Mouse (Mus musculus): Measurements from ENCODE around the gene Kcnb1. TPM values are rescaled to one million over a fixed set of nuclear protein-coding genes. Genes with fewer than 3 reads are reported as not detected.
A peak's percentile ranks its signal among the peaks of the same experiment; 100 is the strongest.

Kcnb1 gene
- polyA plus RNA-seq, 1 experiment from 2014 or later, result 1.6 TPM

DNA sequence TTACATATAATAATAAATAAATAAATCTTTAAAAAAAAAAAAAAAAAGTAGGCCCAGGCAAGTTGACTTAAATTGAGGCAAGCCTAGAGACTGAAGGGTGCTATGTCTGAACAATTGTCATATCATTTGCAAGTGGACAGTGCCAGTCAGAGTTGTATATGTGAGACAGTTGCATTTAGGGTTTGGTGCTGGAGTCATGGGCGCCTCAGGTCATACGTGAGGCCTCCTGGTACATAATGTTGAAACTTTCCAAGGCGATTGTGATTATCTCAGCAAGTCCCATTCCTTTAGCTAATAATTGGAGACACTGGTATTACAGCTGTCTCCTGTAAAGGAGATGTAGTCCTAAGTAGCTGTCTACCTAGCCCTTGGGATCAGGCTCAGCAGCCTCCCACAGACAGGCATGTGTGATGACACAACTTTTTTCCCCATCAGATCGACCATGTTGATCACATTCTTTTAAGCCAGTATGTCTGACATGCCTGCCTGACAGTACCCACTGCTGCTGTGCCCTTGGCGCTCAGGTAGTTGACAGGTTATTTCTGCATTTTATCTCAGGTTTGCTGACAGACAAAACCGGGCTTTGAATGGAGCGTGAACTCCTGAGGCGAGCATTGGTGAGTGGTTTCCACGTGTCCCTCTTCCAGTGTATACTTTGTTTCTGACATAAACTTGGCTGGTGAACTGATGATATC is 125.2 kb downstream of the Kcnb1 start:
- peak overlapping the region; percentile 80 for H3K4me2 ChIP-seq (replicated peaks; ENCODE audit: low read depth)
- peak overlapping the region; percentile 80; the same call in 1 of the 2 replicates for H3K4me3 ChIP-seq (ENCODE audit: low read depth, low read length)
- H3K4me1 ChIP-seq (replicated peaks; ENCODE audit: control insufficient read depth, insufficient read depth), result peaks cover 6% of the 10 kb centered on the region; the same call in 1 of the 2 replicates
- no peaks in the 10 kb centered on the region for H3K9me3 ChIP-seq (ENCODE audit: control insufficient read depth, low read length)
- H3K27ac ChIP-seq (replicated peaks), result no peak overlapping the region
- ATAC-seq (ENCODE audit: low FRiP score, low TSS enrichment), result no peak
- no peaks in the 10 kb centered on the region for H3K27me3 ChIP-seq (ENCODE audit: control insufficient read depth, insufficient read depth, low read length)
- no peak for DNase-seq (ENCODE audit: low spot score)
- no peaks in the 10 kb centered on the region; the same call in none of the 2 replicates for H3K36me3 ChIP-seq (ENCODE audit: control insufficient read depth, insufficient read depth, low read length)
- TF ChIP-seq EP300 (optimal IDR thresholded peaks at IDR 0.05) (no peak), CTCF (IDR thresholded peaks at IDR 0.05; ENCODE audit: low read depth) (no peak)
- WGBS, result 11% methylated on average over 9 of the region's 9 CpGs
- H3K9ac ChIP-seq (ENCODE audit: low read length), result peak overlapping the region; percentile 38; the same call in 1 of the 2 replicates

DNA sequence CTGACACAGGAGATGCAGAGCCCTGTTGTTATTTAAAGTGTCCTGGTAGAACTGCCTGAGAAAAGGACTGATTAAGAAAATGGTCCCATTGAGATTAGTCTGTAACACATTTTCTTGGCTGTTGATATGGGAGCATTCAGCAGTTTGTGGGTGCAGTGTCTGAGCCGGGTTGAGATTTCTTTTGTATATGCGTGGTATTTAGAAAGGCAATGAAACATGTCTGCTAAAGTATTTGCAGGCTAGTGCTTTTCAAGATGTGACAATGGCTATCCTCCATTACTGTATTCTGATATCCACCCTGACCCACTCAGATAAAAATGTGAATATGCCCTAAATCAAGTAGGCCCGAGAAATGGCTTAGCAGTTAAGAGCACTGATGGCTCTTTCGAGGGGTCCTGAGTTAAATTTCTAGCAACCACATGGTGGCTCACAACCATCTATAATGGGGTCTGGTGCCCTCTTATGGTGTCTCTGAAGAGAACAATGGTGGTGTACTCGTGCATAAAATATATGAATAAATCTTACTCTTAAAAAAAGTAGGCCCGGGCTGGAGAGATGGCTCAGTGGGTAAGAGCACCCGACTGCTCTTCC is 126.0 kb downstream of the Kcnb1 start:
- 1% methylated on average over 7 of the region's 7 CpGs for WGBS
- no peak for ATAC-seq (ENCODE audit: low FRiP score, low TSS enrichment)

DNA sequence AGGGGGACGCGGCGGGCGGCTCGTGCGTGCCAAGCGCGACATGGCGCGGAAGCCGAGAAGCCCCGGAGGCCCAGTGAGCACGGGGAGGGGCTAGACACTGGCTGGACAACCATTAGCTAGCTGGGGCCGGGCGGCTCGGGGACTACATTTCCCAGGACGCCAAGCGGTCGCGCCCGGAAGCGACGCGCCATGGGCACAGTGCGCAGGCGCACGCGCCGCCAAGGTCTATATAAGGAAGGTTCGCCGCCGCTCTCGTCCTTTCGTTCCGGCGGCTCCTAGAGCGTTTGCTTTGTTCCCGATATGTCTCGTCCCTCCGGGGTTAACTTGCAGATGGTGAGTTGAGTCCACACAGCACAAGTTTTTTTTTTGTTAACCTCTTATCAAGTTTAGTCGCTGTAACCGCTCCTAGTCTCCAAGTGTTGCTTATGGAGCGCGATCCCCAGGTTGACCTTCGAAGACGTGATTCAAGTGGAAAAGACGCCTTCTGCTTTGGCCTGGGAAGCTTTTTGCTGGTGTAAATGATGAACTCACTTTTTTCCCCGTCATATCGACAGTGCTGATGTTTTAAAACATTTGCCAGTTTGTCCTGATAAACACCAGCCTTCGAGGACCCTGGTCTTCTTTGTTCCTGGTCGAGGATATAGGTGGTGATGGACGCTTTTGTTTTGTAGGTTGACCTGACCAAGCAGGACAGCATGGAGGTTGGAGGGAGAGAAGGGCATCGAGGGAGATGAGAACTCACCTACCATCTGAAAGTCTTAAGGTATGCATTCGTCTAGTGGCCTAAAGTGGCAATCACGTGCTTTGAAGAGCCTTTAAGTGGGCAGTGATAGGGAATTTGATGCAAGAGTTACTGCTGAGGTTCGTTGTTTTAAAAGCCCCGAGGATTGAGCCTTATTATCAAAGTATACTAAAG is 126.7 kb downstream of the Kcnb1 start, which contains the start of gene Znfx1:
TSS of gene Znfx1 (minus strand) at position 51 of the 916 bp plus-strand sequence.
- DNase-seq (ENCODE audit: low spot score) (peak; percentile 95), ATAC-seq (ENCODE audit: low FRiP score, low TSS enrichment) (peak; percentile 95)
- H3K36me3 ChIP-seq (ENCODE audit: control insufficient read depth, insufficient read depth, low read length), result no peaks in the 10 kb centered on the region; the same call in none of the 2 replicates
- H3K4me2 ChIP-seq (replicated peaks; ENCODE audit: low read depth), result peak within 1 kb of the TSS; percentile 80
- no peaks in the 10 kb centered on the region for H3K9me3 ChIP-seq (ENCODE audit: control insufficient read depth, low read length)
- peak within 1 kb of the TSS; percentile 92 for H3K9ac ChIP-seq (ENCODE audit: low read length)
- no peaks in the 10 kb centered on the region for H3K27me3 ChIP-seq (ENCODE audit: control insufficient read depth, insufficient read depth, low read length)
- peak within 1 kb of the TSS; percentile 80 for H3K4me3 ChIP-seq (ENCODE audit: low read depth, low read length)
- under 1% methylated on average over 54 of the region's 57 CpGs for WGBS
- no peak for TF ChIP-seq EP300 (optimal IDR thresholded peaks at IDR 0.05)
- TF ChIP-seq CTCF (IDR thresholded peaks at IDR 0.05; ENCODE audit: low read depth), result peak; percentile 30; the same call in 1 of the 2 replicates
- peak within 1 kb of the TSS; percentile 96 for H3K27ac ChIP-seq (replicated peaks)
- peaks cover 6% of the 10 kb centered on the region; the same call in 1 of the 2 replicates for H3K4me1 ChIP-seq (replicated peaks; ENCODE audit: control insufficient read depth, insufficient read depth)

More for the DNA sequence above, 126.0 kb downstream of the Kcnb1 start:
- DNase-seq (ENCODE audit: low spot score), result no peak
- peak overlapping the region; percentile 80 for H3K4me2 ChIP-seq (replicated peaks; ENCODE audit: low read depth)
- H3K9ac ChIP-seq (ENCODE audit: low read length), result peak overlapping the region; percentile 92; the same call in 1 of the 2 replicates
- TF ChIP-seq CTCF (IDR thresholded peaks at IDR 0.05; ENCODE audit: low read depth) (peak; percentile 36), EP300 (optimal IDR thresholded peaks at IDR 0.05) (no peak)
- H3K4me3 ChIP-seq (ENCODE audit: low read depth, low read length), result peak overlapping the region; percentile 80
- H3K27me3 ChIP-seq (ENCODE audit: control insufficient read depth, insufficient read depth, low read length), result no peaks in the 10 kb centered on the region
- peaks cover 6% of the 10 kb centered on the region; the same call in 1 of the 2 replicates for H3K4me1 ChIP-seq (replicated peaks; ENCODE audit: control insufficient read depth, insufficient read depth)
- peak overlapping the region; percentile 96; the same call in 1 of the 2 replicates for H3K27ac ChIP-seq (replicated peaks)
- H3K36me3 ChIP-seq (ENCODE audit: control insufficient read depth, insufficient read depth, low read length), result no peaks in the 10 kb centered on the region; the same call in none of the 2 replicates
- no peaks in the 10 kb centered on the region for H3K9me3 ChIP-seq (ENCODE audit: control insufficient read depth, low read length)

DNA sequence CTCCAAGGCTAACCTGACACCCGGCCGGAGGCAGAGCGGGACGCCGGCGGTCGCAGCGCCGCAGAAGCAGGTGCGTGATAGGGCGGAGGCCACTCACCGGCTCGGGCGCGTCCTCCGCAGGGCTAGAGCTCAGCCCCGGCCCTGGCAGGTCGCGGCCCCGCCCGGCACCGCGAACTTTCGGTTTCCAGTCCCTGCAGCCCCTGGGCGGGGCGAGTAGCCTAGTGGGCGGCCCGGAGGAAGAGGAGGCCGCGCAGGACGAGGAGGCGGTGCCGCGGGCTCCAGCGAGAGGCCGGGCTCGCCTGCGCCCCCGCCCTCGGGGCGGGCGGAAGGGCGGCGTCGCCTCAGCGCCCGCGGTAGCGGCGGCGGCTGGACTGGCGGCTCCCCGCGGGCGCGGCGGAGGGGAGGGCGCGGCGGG is 127.5 kb downstream of the Kcnb1 start:
- Histone ChIP-seq H3K4me1 (replicated peaks; ENCODE audit: control insufficient read depth, insufficient read depth) (peaks cover 6% of the 10 kb centered on the region; the same call in 1 of the 2 replicates), H3K36me3 (ENCODE audit: control insufficient read depth, insufficient read depth, low read length) (peaks cover 4% of the 10 kb centered on the region), H3K9ac (ENCODE audit: low read length) (peak overlapping the region; percentile 92), H3K9me3 (ENCODE audit: control insufficient read depth, low read length) (no peaks in the 10 kb centered on the region), H3K27me3 (ENCODE audit: control insufficient read depth, insufficient read depth, low read length) (no peaks in the 10 kb centered on the region), H3K27ac (replicated peaks) (peak overlapping the region; percentile 96), H3K4me3 (ENCODE audit: low read depth, low read length) (peak overlapping the region; percentile 80), H3K4me2 (replicated peaks; ENCODE audit: low read depth) (peak overlapping the region; percentile 78)
- ATAC-seq (ENCODE audit: low FRiP score, low TSS enrichment), result peak; percentile 95
- WGBS, result 0% methylated on average over 37 of the region's 60 CpGs
- peak; percentile 97 for DNase-seq (ENCODE audit: low spot score)
- TF ChIP-seq CTCF (IDR thresholded peaks at IDR 0.05; ENCODE audit: low read depth) (no peak), EP300 (optimal IDR thresholded peaks at IDR 0.05) (no peak)

DNA sequence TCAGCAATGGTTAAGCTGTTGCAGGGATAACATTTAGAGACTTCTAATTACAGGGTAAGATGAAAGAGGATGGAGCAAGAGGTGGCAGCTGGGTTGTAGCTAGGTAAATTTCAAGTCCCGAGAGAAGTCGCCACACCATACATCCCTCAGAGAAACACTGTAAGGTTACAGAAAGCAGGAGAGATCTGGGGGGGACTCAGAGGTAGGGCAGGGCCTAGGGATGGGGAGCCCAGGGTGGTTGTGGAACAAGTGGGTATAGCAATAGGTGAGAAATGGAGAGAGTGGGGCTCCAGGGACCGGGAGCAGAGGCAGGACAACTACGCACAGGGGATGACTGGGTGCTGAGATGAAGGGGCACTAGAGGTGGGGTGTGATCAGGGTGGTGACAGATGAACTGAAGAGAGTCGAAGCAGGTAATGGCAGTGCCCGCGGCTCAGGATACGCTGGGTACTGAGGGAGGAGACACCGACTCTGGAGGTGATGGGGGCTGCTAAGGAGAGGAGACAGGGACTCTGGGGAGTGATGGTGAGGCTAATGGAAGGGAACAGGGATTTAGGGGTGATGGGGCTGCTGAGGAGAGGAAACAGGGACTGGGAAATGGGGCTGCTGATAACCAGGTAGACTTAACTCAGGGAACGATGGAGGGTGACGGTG is 128.4 kb downstream of the Kcnb1 start:
- no peak for TF ChIP-seq CTCF (IDR thresholded peaks at IDR 0.05; ENCODE audit: low read depth)
- no peak for TF ChIP-seq EP300 (optimal IDR thresholded peaks at IDR 0.05)
- ATAC-seq (ENCODE audit: low FRiP score, low TSS enrichment) (no peak), DNase-seq (ENCODE audit: low spot score) (no peak)
- Histone ChIP-seq H3K9me3 (ENCODE audit: control insufficient read depth, low read length) (no peaks in the 10 kb centered on the region), H3K4me1 (replicated peaks; ENCODE audit: control insufficient read depth, insufficient read depth) (peaks cover 6% of the 10 kb centered on the region; the same call in 1 of the 2 replicates), H3K27ac (replicated peaks) (peak overlapping the region; percentile 96), H3K4me2 (replicated peaks; ENCODE audit: low read depth) (peak overlapping the region; percentile 78), H3K4me3 (ENCODE audit: low read depth, low read length) (peak overlapping the region; percentile 80), H3K27me3 (ENCODE audit: control insufficient read depth, insufficient read depth, low read length) (no peaks in the 10 kb centered on the region), H3K9ac (ENCODE audit: low read length) (peak overlapping the region; percentile 92), H3K36me3 (ENCODE audit: control insufficient read depth, insufficient read depth, low read length) (peaks cover 11% of the 10 kb centered on the region)
- WGBS, result 24% methylated on average over 11 of the region's 11 CpGs

Measured in stomach, postnatal 0 days (tissue).